Comparison of ENCODE assay signal across 9 mouse cellular contexts in genomic region chr5:24343977-24344436, GRCm38 (mm10). TPM values are rescaled to one million over a fixed set of nuclear protein-coding genes. Genes with fewer than 3 reads are reported as not detected.
DNase-seq lines count a peak whose midpoint lies in the region; ATAC-seq lines count a peak whose summit lies in the region.
"Had no signal": no experiment of that assay in that cellular context is flagged by ENCODE, and none has a peak within 500 bp of the region (broad histone marks: within the 10 kb centered on the region; RNA-seq: fewer than 3 reads in every experiment).

No protein-coding gene starts in this region.

- peak overlapping the region; percentile 37 for H3K4me2 ChIP-seq in kidney, embryonic 16.5 days (replicated peaks; ENCODE audit: low read depth, low read length)
- peak overlapping the region; percentile 28 for H3K4me2 ChIP-seq in forebrain, embryonic 11.5 days (ENCODE audit: low read depth, low read length, severe bottlenecking)

- H3K4me1 ChIP-seq in kidney, embryonic 16.5 days (ENCODE audit: insufficient read depth, low read length) = peaks cover 43% of the 10 kb centered on the region
- peaks cover 27% of the 10 kb centered on the region for H3K4me1 ChIP-seq in forebrain, embryonic 11.5 days (replicated peaks; ENCODE audit: control insufficient read depth, insufficient read depth, low read length)

- H3K27me3 ChIP-seq in kidney, embryonic 16.5 days (ENCODE audit: insufficient read depth, low read length) = peaks cover 2% of the 10 kb centered on the region
- H3K27me3 ChIP-seq in forebrain, embryonic 11.5 days (ENCODE audit: control insufficient read depth, insufficient read depth, low read length) = peaks cover 6% of the 10 kb centered on the region

- H3K9me3 ChIP-seq in kidney, embryonic 16.5 days (ENCODE audit: low read length) = no peaks in the 10 kb centered on the region
- no peaks in the 10 kb centered on the region for H3K9me3 ChIP-seq in forebrain, embryonic 11.5 days (ENCODE audit: control insufficient read depth, low read length)

- 0 out of 2 replicates have a peak, but pooled peaks have one; percentile 8 for ATAC-seq in kidney, embryonic 16.5 days (ENCODE audit: low FRiP score, low TSS enrichment)
- peak; percentile 59 for ATAC-seq in forebrain, embryonic 11.5 days (replicated peaks; ENCODE audit: low FRiP score)

- 14% methylated on average over 2 of the region's 2 CpGs for WGBS in kidney, embryonic 16.5 days
- WGBS in forebrain, embryonic 11.5 days = 6% methylated on average over 2 of the region's 2 CpGs

- H3K36me3 ChIP-seq in kidney, embryonic 16.5 days (ENCODE audit: insufficient read depth, low read length) = no peaks in the 10 kb centered on the region
- H3K36me3 ChIP-seq in forebrain, embryonic 11.5 days (ENCODE audit: control insufficient read depth, insufficient read depth, low read length) = no peaks in the 10 kb centered on the region

- H3K9ac ChIP-seq in kidney, embryonic 16.5 days (replicated peaks; ENCODE audit: low read length) = peak overlapping the region; percentile 44
- peak overlapping the region; percentile 55 for H3K9ac ChIP-seq in forebrain, embryonic 11.5 days (ENCODE audit: low read length)

- DNase-seq in kidney, postnatal 25 days = no peak
- peak; percentile 81 for DNase-seq in forebrain, embryonic 11.5 days (ENCODE audit: low spot score)
- DNase-seq in liver = peak; percentile 52
- DNase-seq in retina, postnatal 1 day = peak; percentile 88
- no peak for DNase-seq in B cell, adult 2 months
- no peak for DNase-seq in adrenal gland, adult 2 months
- no peak for DNase-seq in T-cell, adult 2 months (ENCODE audit: low spot score)

- H3K27ac ChIP-seq in kidney, embryonic 16.5 days (ENCODE audit: low read length) = peak overlapping the region; percentile 88
- H3K27ac ChIP-seq in forebrain, embryonic 11.5 days (ENCODE audit: low read depth, low read length) = peak overlapping the region; percentile 95

- H3K4me3 ChIP-seq in kidney, embryonic 16.5 days (ENCODE audit: low read length) = peak overlapping the region; percentile 3; the same call in 1 of the 2 replicates
- H3K4me3 ChIP-seq in forebrain, embryonic 11.5 days (ENCODE audit: low read depth, low read length) = no peak overlapping the region

RNA-seq across cellular contexts. Expression of gene Kcnh2, which starts 7.4 kb away (rescaled TPM):
- polyA plus RNA-seq in kidney, embryonic 16.5 days (2015; fragmentation: Nextera tagmentation; extraction: Ambion mirVana) = 5.9 and 6.5 TPM in 2 replicates
- 9.1 and 10.9 TPM in 2 replicates for polyA plus RNA-seq in forebrain, embryonic 11.5 days (2014; fragmentation: Nextera tagmentation; extraction: Ambion mirVana)
- 10 to 100 TPM; 12.3 to 26.4 TPM for total RNA-seq in adrenal gland, adult 2 months (2021)
- 75.2 and 99.5 TPM in 2 replicates for polyA plus RNA-seq in adrenal gland, adult 2 months (2012; rRNA removed)

RNA-seq across cellular contexts. Expression of gene Nos3, which starts 20.6 kb away (rescaled TPM):
- 19.7 and 20.3 TPM in 2 replicates for polyA plus RNA-seq in kidney, embryonic 16.5 days (2015; fragmentation: Nextera tagmentation; extraction: Ambion mirVana)
- polyA plus RNA-seq in forebrain, embryonic 11.5 days (2014; fragmentation: Nextera tagmentation; extraction: Ambion mirVana) = 6.6 and 7.4 TPM in 2 replicates
- 10 to 100 TPM in 1 of 2 experiments, 1 to 10 TPM in 1; 8.5 to 13.6 TPM for total RNA-seq in adrenal gland, adult 2 months (2021)
- polyA plus RNA-seq in adrenal gland, adult 2 months (2012; rRNA removed) = 22.1 and 33.1 TPM in 2 replicates
- total RNA-seq: hematopoietic stem cell, adult 5-6 weeks had no signal

RNA-seq across cellular contexts. Expression of gene Atg9b, which starts 47.9 kb away (rescaled TPM):
- 1.0 and 1.7 TPM in 2 replicates for polyA plus RNA-seq in kidney, embryonic 16.5 days (2015; fragmentation: Nextera tagmentation; extraction: Ambion mirVana)
- polyA plus RNA-seq in forebrain, embryonic 11.5 days (2014; fragmentation: Nextera tagmentation; extraction: Ambion mirVana) = 0.21 and 0.44 TPM in 2 replicates
- total RNA-seq in adrenal gland, adult 2 months (2021) = 1 to 10 TPM; 1.5 to 1.7 TPM
- polyA plus RNA-seq in adrenal gland, adult 2 months (2012; rRNA removed) = 7.5 and 11.6 TPM in 2 replicates

RNA-seq across cellular contexts. Expression of gene Abcb8, which starts 49.5 kb away (rescaled TPM):
- 76.1 and 80.3 TPM in 2 replicates for polyA plus RNA-seq in kidney, embryonic 16.5 days (2015; fragmentation: Nextera tagmentation; extraction: Ambion mirVana)
- polyA plus RNA-seq in forebrain, embryonic 11.5 days (2014; fragmentation: Nextera tagmentation; extraction: Ambion mirVana) = 45.5 and 57.8 TPM in 2 replicates
- total RNA-seq in adrenal gland, adult 2 months (2021) = 10 to 100 TPM; 63.6 to 69.8 TPM
- 165 and 174 TPM in 2 replicates for polyA plus RNA-seq in adrenal gland, adult 2 months (2012; rRNA removed)

Comparison
In these comparisons a context has a peak if more than half of its experiments do, and no peak if none do; other contexts are left out.
1. DNase-seq: peak in forebrain, embryonic 11.5 days (single experiment), liver (single experiment) and retina, postnatal 1 day (single experiment); none in kidney, postnatal 25 days (0 of 2), B cell, adult 2 months (0 of 2), adrenal gland, adult 2 months (single experiment) and T-cell, adult 2 months (single experiment).